Mouse (Mus musculus): Measurements from ENCODE around the gene Ism1. TPM values are rescaled to one million over a fixed set of nuclear protein-coding genes. Genes with fewer than 3 reads are reported as not detected.

Ism1 gene
- total RNA-seq, 2 experiments from 2014 or later = 1.3 to 2.2 TPM

DNA sequence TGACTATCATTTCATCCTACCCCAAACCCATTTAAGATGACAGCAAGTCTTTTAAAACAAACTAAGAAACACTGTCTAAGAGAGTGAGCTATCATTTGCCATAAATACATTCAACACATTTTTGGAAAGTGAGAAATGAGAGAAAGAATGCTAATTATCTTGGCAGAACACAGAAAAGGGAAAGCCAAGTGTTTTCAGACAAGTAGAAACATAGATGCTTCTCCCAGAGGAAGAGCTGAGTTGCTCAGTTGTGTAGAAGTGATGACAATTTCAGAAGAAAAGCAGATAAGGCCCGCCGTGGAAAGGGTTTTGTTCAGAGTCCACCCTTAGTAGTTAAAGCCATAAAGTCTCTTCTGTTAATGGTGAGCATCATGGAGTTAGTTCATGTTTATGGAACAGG lies 107.0 kb downstream of the Ism1 start:
- intact Hi-C loops (cut with DNase I; ENCODE audit: low total_unique reads) = no loop called here
- no peak for DNase-seq

DNA sequence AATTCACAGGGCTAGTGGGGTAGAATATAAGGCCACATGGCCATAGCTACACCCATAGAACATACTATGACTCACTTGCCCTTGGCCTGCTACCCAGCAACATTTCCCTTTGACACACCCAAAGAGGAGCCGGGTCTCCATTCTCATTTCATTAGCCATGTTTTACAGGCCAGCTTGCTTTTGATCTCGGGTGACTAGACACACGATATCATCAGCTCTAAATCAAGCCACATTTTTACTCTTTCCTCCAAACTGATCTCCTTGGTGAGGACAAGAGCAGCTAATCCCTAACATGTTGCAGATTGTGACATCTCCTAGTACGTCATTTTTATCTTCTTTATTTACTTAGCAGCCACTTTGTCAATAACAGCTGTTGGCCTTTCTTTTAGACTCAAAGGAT lies 110.7 kb downstream of the Ism1 start:
- no peak for DNase-seq
- intact Hi-C loops (cut with DNase I; ENCODE audit: low total_unique reads) = no loop called here

DNA sequence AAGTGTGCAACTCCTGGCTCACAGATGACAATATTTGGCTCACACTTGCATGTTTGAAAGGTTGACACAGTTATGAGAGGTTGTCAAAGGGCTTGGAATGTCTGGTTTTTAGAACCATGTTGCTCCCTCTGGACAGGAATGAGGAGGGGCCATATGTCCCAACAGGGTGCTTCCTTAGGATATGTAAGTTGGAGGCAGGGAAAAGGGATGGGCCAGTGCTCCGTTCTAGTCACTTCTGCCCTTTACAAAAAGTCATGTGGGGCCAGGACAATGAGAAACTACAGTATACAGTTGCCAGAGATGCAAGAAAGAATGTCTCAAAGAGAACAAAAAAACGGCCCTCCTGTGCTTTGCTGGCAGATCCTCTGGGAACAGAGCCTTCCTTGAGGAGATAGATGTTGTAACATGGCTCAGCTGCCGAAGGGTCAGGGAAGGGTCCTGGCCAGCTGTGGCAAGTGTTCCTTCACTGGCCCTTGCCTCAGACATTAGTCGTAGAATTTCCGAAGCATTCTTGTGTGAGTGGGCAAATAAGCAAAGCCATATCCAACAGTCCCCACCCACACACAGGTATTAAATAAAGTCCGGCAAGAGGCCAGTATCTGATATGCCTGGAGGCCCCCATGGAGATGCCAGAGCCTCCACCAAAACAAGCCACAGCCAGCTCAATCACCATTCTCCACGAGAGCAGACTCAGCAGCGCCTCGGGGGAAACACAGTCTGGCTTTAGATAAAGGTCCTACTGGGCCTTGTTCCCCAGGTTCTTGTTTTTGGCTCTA lies 114.6 kb downstream of the Ism1 start:
- no peak for DNase-seq
- intact Hi-C loops (cut with DNase I; ENCODE audit: low total_unique reads) = no loop called here

DNA sequence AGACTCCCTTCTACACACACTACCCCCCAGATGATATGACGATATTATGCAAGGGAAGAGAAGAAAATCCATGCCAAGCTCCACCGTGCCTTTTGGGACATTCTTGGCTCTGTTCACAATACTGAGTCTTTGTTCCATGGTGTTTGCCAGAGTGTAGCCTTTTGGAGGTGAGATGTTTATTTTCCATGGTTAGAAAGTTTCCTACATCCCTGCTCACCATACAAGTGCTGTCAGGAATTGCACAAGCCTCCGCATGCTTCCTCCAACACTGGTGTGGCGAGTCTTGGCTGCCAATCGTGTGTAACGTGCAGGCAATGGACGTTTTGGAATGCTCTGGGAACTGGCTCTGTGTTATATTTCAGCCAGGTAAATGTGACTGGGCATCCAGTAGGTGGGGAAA lies 126.1 kb downstream of the Ism1 start:
- intact Hi-C loops (cut with DNase I; ENCODE audit: low total_unique reads) = no loop called here
- no peak for DNase-seq

- intact Hi-C loops (cut with DNase I; ENCODE audit: low total_unique reads) = no loop called here
- DNase-seq = no peak
Observed at GRCm38 (mm10) chr2:139807887-139808286, 129.9 kb downstream of the Ism1 start.

Other genes with a start within 250 kb of the Ism1 start
- gene Sptlc3, start 184.3 kb upstream of the Ism1 start, total RNA-seq (2021) = not detected

Data from gastrocnemius, postnatal 14 days (tissue).